Mouse (Mus musculus): ENCODE data around the gene Oosp1. TPM values are rescaled to one million over a fixed set of nuclear protein-coding genes. Genes with fewer than 3 reads are reported as not detected.

The Oosp1 gene
- total and polyA plus RNA-seq, 3 experiments: not detected

DNA sequence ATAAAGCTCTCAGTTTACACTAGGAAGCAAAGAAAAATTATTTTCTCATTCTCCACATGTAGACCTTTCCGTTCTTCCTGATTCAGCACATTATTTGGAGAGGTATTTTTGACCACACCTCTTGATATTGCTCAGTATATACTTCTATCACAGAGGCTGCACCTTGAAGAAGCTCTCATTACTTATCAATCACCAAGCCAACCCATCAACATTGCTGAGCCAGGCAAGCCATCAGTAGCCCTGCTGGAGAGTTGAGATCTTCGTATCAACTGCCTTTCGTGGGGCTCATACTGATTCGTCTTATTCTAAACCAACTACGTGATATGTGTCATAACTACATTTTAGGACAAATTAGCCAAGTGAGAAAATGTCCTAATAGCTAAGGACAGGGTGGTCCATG is 36.4 kb upstream of the Oosp1 start:
- DNase-seq (ENCODE audit: low read depth, low spot score): no peak
- H3K27ac ChIP-seq (ENCODE audit: control insufficient read depth, low read depth, low read length): no peak overlapping the region

DNA sequence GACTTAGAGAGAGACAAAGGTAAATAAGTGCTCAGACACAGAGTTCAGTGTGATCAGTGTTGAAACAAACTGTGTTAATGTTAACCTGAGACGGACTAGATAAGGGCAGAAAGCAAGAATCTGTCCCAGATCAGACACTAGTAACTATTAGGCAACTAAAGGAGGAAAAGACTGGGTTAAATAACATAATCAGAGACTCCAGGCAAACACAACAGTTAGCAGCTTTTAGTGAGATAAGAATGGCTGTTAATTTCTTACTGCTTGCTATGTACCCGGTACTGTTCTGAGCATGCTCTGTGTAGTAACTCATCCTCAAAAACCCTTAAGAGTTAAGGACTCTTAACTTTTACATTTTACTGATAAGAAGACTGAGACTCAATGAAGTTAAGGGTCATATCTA is 35.0 kb upstream of the Oosp1 start:
- TF ChIP-seq EP300 (IDR thresholded peaks at IDR 0.05; ENCODE audit: low read depth in 1 of 2, low read length in 2 of 2) (peak; percentile 93 to 95), ZC3H11A (IDR thresholded peaks at IDR 0.05; ENCODE audit: low read depth, low read length) (no peak), MXI1 (IDR thresholded peaks at IDR 0.05; ENCODE audit: low read depth, low read length) (no peak; the same call in 1 of the 2 replicates), USF1 (IDR thresholded peaks at IDR 0.05; ENCODE audit: low read depth, low read length) (no peak), NELFE (IDR thresholded peaks at IDR 0.05; ENCODE audit: low read depth, low read length) (no peak), TCF12 (IDR thresholded peaks at IDR 0.05; ENCODE audit: low read depth, low read length) (peak; percentile 94), MEF2A (IDR thresholded peaks at IDR 0.05; ENCODE audit: extremely low read depth, insufficient replicate concordance, low read depth, low read length, poor library complexity, severe bottlenecking) (no peak), MAZ (IDR thresholded peaks at IDR 0.05; ENCODE audit: low read depth, low read length) (no peak), TBP (IDR thresholded peaks at IDR 0.05; ENCODE audit: low read depth, low read length) (no peak), KAT2A (conservative IDR thresholded peaks at IDR 0.05; ENCODE audit: low read depth, low read length) (no peak), NRF1 (IDR thresholded peaks at IDR 0.05; ENCODE audit: insufficient read depth, low read depth, low read length, poor library complexity, severe bottlenecking) (peak; percentile 69), SIN3A (IDR thresholded peaks at IDR 0.05; ENCODE audit: low read length) (peak; percentile 48), USF2 (IDR thresholded peaks at IDR 0.05; ENCODE audit: borderline replicate concordance in 1 of 2, insufficient read depth in 1 of 2, low read depth in 1 of 2, low read length in 2 of 2) (no peak), SMC3 (IDR thresholded peaks at IDR 0.05; ENCODE audit: low read depth, low read length) (no peak), ETS1 (IDR thresholded peaks at IDR 0.05; ENCODE audit: low read depth, low read length) (peak; percentile 68; the same call in 1 of the 2 replicates), GATA1 (IDR thresholded peaks at IDR 0.05; ENCODE audit: low read depth, low read length) (peak; percentile 89), MYB (IDR thresholded peaks at IDR 0.05; ENCODE audit: low read depth, low read length) (peak; percentile 87), ELF1 (IDR thresholded peaks at IDR 0.05; ENCODE audit: low read depth, low read length) (no peak), ZMIZ1 (IDR thresholded peaks at IDR 0.05; ENCODE audit: low read depth, low read length) (no peak), POLR2AphosphoS5 (IDR thresholded peaks at IDR 0.05; ENCODE audit: borderline replicate concordance, low read depth, low read length) (no peak), E2F4 (IDR thresholded peaks at IDR 0.05; ENCODE audit: borderline replicate concordance, low read depth, low read length) (no peak), RCOR1 (IDR thresholded peaks at IDR 0.05; ENCODE audit: low read depth, low read length) (peak; percentile 56; the same call in 1 of the 2 replicates), MAFK (IDR thresholded peaks at IDR 0.05; ENCODE audit: borderline replicate concordance, low read depth, low read length) (peak; percentile 37; the same call in 1 of the 2 replicates)
- Histone ChIP-seq H3K4me1 (ENCODE audit: control insufficient read depth in 1 of 2, insufficient read depth in 2 of 2, low read length in 2 of 2) (peaks cover 16 to 18% of the 10 kb centered on the region in 2 experiments), H3K79me2 (ENCODE audit: control insufficient read depth, insufficient read depth, low read length, poor library complexity) (no peaks in the 10 kb centered on the region), H3K9me3 (replicated peaks; ENCODE audit: insufficient read depth, low read length) (no peaks in the 10 kb centered on the region), H3K9ac (ENCODE audit: control insufficient read depth, low read depth, low read length, poor library complexity, severe bottlenecking) (no peak overlapping the region), H3K4me3 (ENCODE audit: control insufficient read depth in 1 of 2, insufficient read depth in 1 of 2, low read depth in 2 of 2, low read length in 2 of 2) (no peak overlapping the region), H3K27me3 (ENCODE audit: control insufficient read depth in 1 of 2, insufficient read depth in 2 of 2, low read length in 2 of 2) (no peaks in the 10 kb centered on the region), H3K27ac (ENCODE audit: control insufficient read depth, low read depth, low read length) (no peak overlapping the region; the same call in 1 of the 2 replicates), H3K36me3 (ENCODE audit: control insufficient read depth in 1 of 2, insufficient read depth in 2 of 2, low read length in 2 of 2) (peaks cover 0 to 12% of the 10 kb centered on the region in 2 experiments; a peak in 2 of 4 replicates)
- DNase-seq (ENCODE audit: low read depth, low spot score): peak; percentile 76

More for the DNA sequence above, 36.4 kb upstream of the Oosp1 start:
- H3K4me1 ChIP-seq (ENCODE audit: control insufficient read depth in 1 of 2, insufficient read depth in 2 of 2, low read length in 2 of 2): peaks cover 16 to 18% of the 10 kb centered on the region in 2 experiments
- H3K4me3 ChIP-seq (ENCODE audit: control insufficient read depth in 1 of 2, insufficient read depth in 1 of 2, low read depth in 2 of 2, low read length in 2 of 2): no peak overlapping the region
- no peaks in the 10 kb centered on the region for H3K9me3 ChIP-seq (replicated peaks; ENCODE audit: insufficient read depth, low read length)
- H3K27me3 ChIP-seq (ENCODE audit: control insufficient read depth in 1 of 2, insufficient read depth in 2 of 2, low read length in 2 of 2): no peaks in the 10 kb centered on the region
- H3K36me3 ChIP-seq (ENCODE audit: control insufficient read depth in 1 of 2, insufficient read depth in 2 of 2, low read length in 2 of 2): peaks cover 0 to 12% of the 10 kb centered on the region in 2 experiments; a peak in 2 of 4 replicates
- TF ChIP-seq POLR2A (IDR thresholded peaks at IDR 0.05; ENCODE audit: control insufficient read depth in 1 of 2, insufficient read depth in 1 of 2, low read depth in 1 of 2, low read length in 2 of 2, poor library complexity in 1 of 2) (no peak), NRF1 (IDR thresholded peaks at IDR 0.05; ENCODE audit: insufficient read depth, low read depth, low read length, poor library complexity, severe bottlenecking) (no peak), MEF2A (IDR thresholded peaks at IDR 0.05; ENCODE audit: extremely low read depth, insufficient replicate concordance, low read depth, low read length, poor library complexity, severe bottlenecking) (no peak), BHLHE40 (IDR thresholded peaks at IDR 0.05; ENCODE audit: borderline replicate concordance, low read depth, low read length) (no peak), RCOR1 (IDR thresholded peaks at IDR 0.05; ENCODE audit: low read depth, low read length) (no peak), TBP (IDR thresholded peaks at IDR 0.05; ENCODE audit: low read depth, low read length) (no peak), UBTF (IDR thresholded peaks at IDR 0.05; ENCODE audit: borderline replicate concordance, insufficient read depth, low read depth, low read length) (no peak), ETS1 (IDR thresholded peaks at IDR 0.05; ENCODE audit: low read depth, low read length) (no peak), SMC3 (IDR thresholded peaks at IDR 0.05; ENCODE audit: low read depth, low read length) (no peak), POLR2AphosphoS5 (IDR thresholded peaks at IDR 0.05; ENCODE audit: borderline replicate concordance, low read depth, low read length) (no peak), MYC (IDR thresholded peaks at IDR 0.05; ENCODE audit: low read depth, low read length) (no peak), JUND (IDR thresholded peaks at IDR 0.05; ENCODE audit: low read depth, low read length) (no peak), ZMIZ1 (IDR thresholded peaks at IDR 0.05; ENCODE audit: low read depth, low read length) (no peak), USF2 (IDR thresholded peaks at IDR 0.05; ENCODE audit: borderline replicate concordance in 1 of 2, insufficient read depth in 1 of 2, low read depth in 1 of 2, low read length in 2 of 2) (no peak), HCFC1 (IDR thresholded peaks at IDR 0.05; ENCODE audit: low read depth, low read length) (no peak), USF1 (IDR thresholded peaks at IDR 0.05; ENCODE audit: low read depth, low read length) (no peak)
- H3K9ac ChIP-seq (ENCODE audit: control insufficient read depth, low read depth, low read length, poor library complexity, severe bottlenecking): no peak overlapping the region
- H3K79me2 ChIP-seq (ENCODE audit: control insufficient read depth, insufficient read depth, low read length, poor library complexity): no peaks in the 10 kb centered on the region
